Mouse (Mus musculus) monocyte, adult 2 months (primary cell): ENCODE results near the gene Psmd14.

ENCODE experiments used
- DNase-seq, 2 experiments: peaks; one replicate each; pipeline ENCODE4 v3.0.0; 2022; ENCODE audit warnings: low spot score in 2 of 2, low read depth in 1 of 2

The Psmd14 gene

GRCm38 (mm10) chr2:61759234-61759855 is 47.9 kb downstream of the Psmd14 start:
- no peak for DNase-seq

- DNase-seq, result no peak
Observed at GRCm38 (mm10) chr2:61760044-61760443, 48.5 kb downstream of the Psmd14 start.

GRCm38 (mm10) chr2:61764470-61765105 is 53.1 kb downstream of the Psmd14 start:
- DNase-seq, result no peak

GRCm38 (mm10) chr2:61765526-61765925 is 54.0 kb downstream of the Psmd14 start:
- no peak for DNase-seq

- DNase-seq, result no peak
Observed at GRCm38 (mm10) chr2:61780794-61781193, 69.3 kb downstream of the Psmd14 start.

- DNase-seq, result no peak
Observed at GRCm38 (mm10) chr2:61794960-61795359, 83.5 kb downstream of the Psmd14 start.

GRCm38 (mm10) chr2:61798048-61798447 is 86.6 kb downstream of the Psmd14 start:
- DNase-seq, result no peak

GRCm38 (mm10) chr2:61802656-61803251 is 91.3 kb downstream of the Psmd14 start, which contains the start of gene Tbr1:
Gene Tbr1, plus strand, starts transcription at chr2:61802930.
- DNase-seq, result no peak

- no peak for DNase-seq
Observed at GRCm38 (mm10) chr2:61803443-61804367, 92.2 kb downstream of the Psmd14 start.

- DNase-seq, result no peak
Observed at GRCm38 (mm10) chr2:61804382-61804840, 92.9 kb downstream of the Psmd14 start.

- no peak for DNase-seq
Observed at GRCm38 (mm10) chr2:61804841-61805540, 93.5 kb downstream of the Psmd14 start.

GRCm38 (mm10) chr2:61805541-61806345 is 94.2 kb downstream of the Psmd14 start:
- DNase-seq, result no peak

- DNase-seq, result no peak
Observed at GRCm38 (mm10) chr2:61806346-61806825, 94.9 kb downstream of the Psmd14 start.

- no peak for DNase-seq
Observed at GRCm38 (mm10) chr2:61807151-61807550, 95.7 kb downstream of the Psmd14 start.

GRCm38 (mm10) chr2:61807781-61808180 is 96.3 kb downstream of the Psmd14 start:
- no peak for DNase-seq

- no peak for DNase-seq
Observed at GRCm38 (mm10) chr2:61808776-61809175, 97.3 kb downstream of the Psmd14 start.

- no peak for DNase-seq
Observed at GRCm38 (mm10) chr2:61809381-61809780, 97.9 kb downstream of the Psmd14 start.

GRCm38 (mm10) chr2:61810751-61811150 is 99.3 kb downstream of the Psmd14 start:
- DNase-seq, result no peak

- DNase-seq, result no peak
Observed at GRCm38 (mm10) chr2:61811163-61811506, 99.6 kb downstream of the Psmd14 start.
